Mouse (Mus musculus): Measurements from ENCODE around the gene Mdn1. TPM values are rescaled to one million over a fixed set of nuclear protein-coding genes. Genes with fewer than 3 reads are reported as not detected.

The Mdn1 gene
- polyA plus RNA-seq (2017; shearing (Covaris generic)) = 35.8 TPM

DNA sequence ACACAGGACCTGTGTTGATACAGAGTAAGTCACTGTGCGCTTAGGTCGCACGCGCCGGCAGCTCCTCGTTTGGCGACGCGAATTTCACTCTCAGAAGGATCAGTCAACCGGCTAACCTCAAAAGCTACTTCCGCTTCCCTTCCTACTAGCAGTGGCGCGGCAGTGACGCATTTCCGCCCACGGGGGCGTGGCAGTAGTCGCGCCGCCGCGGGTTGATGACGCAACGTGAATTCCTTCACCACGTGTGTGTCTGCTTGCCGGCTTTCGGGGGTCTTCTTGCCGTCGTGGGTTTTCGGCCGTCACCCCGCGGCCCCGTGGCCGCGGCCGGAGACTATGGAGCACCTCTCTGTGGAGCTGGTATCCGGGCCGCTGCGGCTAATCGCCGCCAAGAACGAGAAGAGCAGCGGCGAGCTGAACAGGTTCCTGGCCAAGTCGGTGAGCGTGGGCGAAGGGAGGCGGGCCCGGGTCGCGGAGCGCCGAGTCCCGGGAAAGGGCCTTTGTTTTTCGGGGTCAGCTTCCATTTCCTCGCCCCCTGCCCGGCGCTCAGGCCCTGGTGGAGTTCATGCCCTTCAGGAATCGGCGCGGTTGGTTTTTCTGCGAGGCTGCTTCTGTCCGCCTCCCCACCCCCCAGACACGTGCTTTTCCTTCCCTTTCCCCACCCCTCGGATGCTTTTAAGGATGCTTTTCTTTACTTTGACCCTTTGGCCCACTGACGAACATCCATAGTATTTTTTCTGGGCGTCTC lies at the start of gene Mdn1:
Gene Mdn1, plus strand, starts transcription at position 202 of the 745 bp plus-strand sequence.

GRCm38 (mm10) chr4:32615034-32615881 lies 41.7 kb upstream of the Mdn1 start, which contains the start of gene Casp8ap2:
Gene Casp8ap2, plus strand, starts transcription at chr4:32615451.

DNA sequence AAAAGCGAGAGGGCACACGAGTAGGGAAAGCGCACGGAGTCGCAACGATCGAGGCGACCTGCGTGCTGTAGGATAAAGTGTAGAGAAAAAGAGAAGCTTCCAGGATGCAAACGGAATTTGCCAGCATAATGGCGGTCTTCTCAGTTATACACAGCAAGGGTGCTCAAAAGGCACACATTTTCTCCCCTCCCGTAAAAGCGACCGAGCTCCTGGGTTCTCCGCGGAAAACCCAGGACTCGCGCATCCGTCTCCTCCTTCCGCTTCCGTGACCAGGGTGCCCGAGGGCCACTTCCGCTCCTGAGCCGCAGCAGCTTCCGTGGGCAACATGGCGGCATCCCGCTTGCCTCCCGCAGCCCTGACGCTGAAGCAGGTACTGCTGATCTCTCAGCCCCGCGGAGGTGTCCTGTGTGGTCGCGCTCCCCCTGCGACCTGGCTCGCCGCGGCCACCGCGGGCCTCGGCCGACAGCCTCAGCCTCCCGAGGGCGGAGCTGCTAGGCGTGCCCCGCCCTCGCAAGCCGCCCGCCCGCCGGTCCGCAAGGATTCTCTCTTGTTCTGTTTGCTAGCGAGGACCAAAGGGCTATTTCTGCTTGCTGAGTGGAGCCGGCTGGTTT lies 143.2 kb downstream of the Mdn1 start, which contains the start of gene Lyrm2:
Gene Lyrm2, plus strand, starts transcription at position 288 of the 611 bp plus-strand sequence.

Other genes starting within 250 kb of the Mdn1 start
- gene Gja10, start 54.4 kb upstream of the Mdn1 start, polyA plus RNA-seq (2017; shearing (Covaris generic)) = not detected
- gene Casp8ap2, start 41.7 kb upstream of the Mdn1 start, polyA plus RNA-seq (2017; shearing (Covaris generic)) = 49.1 TPM
- 80.8 TPM for gene Lyrm2, start 143.1 kb downstream of the Mdn1 start, polyA plus RNA-seq (2017; shearing (Covaris generic))